In genomic region chr11:48870781-48871180, GRCm38 (mm10) we compare ENCODE assay signal across 8 mouse cellular contexts. TPM values are rescaled to one million over a fixed set of nuclear protein-coding genes. Genes with fewer than 3 reads are reported as not detected.
DNase-seq lines count a peak whose midpoint lies in the region; ATAC-seq and TF ChIP-seq lines count a peak whose summit lies in the region.

No protein-coding gene starts in this region.

- H3K9ac ChIP-seq in limb, embryonic 14.5 days (ENCODE audit: low read depth, low read length, severe bottlenecking), result peak overlapping the region; percentile 48
- H3K9ac ChIP-seq in stomach, embryonic 15.5 days, result peak overlapping the region; percentile 37

- no peak for ATAC-seq in limb, embryonic 14.5 days (ENCODE audit: low FRiP score, low read depth)
- no peak for ATAC-seq in stomach, embryonic 15.5 days (ENCODE audit: insufficient read depth, low FRiP score, low read depth)

- H3K4me2 ChIP-seq in limb, embryonic 14.5 days (replicated peaks; ENCODE audit: low read depth, low read length, severe bottlenecking), result peak overlapping the region; percentile 57
- peak overlapping the region; percentile 81 for H3K4me2 ChIP-seq in stomach, embryonic 15.5 days

- DNase-seq in cerebellum, adult 9-10 months, result peak; percentile 3
- DNase-seq in cerebellum, adult 18-20 months, result no peak
- peak; percentile 21 for DNase-seq in thymus, postnatal 14 days
- DNase-seq in thymus, adult 18-20 months, result no peak
- no peak for DNase-seq in limb, embryonic 14.5 days (ENCODE audit: low spot score)
- DNase-seq in cerebellum, postnatal 14 days, result no peak
- no peak for DNase-seq in left cerebral cortex, adult 11 months (ENCODE audit: low spot score)

- TF ChIP-seq POLR2A in limb, embryonic 14.5 days (IDR thresholded peaks at IDR 0.05; ENCODE audit: borderline replicate concordance, extremely low read depth, insufficient read depth, insufficient read length), result no peak

- peak overlapping the region; percentile 36 for H3K4me3 ChIP-seq in limb, embryonic 14.5 days (replicated peaks; ENCODE audit: low read length)
- peak overlapping the region; percentile 52 for H3K4me3 ChIP-seq in stomach, embryonic 15.5 days (replicated peaks)

- 28% methylated on average over 7 of the region's 7 CpGs for WGBS in limb, embryonic 14.5 days
- WGBS in stomach, embryonic 15.5 days, result 26% methylated on average over 7 of the region's 7 CpGs

- no peaks in the 10 kb centered on the region for H3K4me1 ChIP-seq in limb, embryonic 14.5 days (ENCODE audit: control insufficient read depth, insufficient read depth, low read length)
- peaks cover 25% of the 10 kb centered on the region for H3K4me1 ChIP-seq in stomach, embryonic 15.5 days

- no peaks in the 10 kb centered on the region for H3K27me3 ChIP-seq in limb, embryonic 14.5 days (ENCODE audit: control insufficient read depth, insufficient read depth, low read length)
- H3K27me3 ChIP-seq in stomach, embryonic 15.5 days (replicated peaks), result no peaks in the 10 kb centered on the region

- no peaks in the 10 kb centered on the region for H3K9me3 ChIP-seq in limb, embryonic 14.5 days (ENCODE audit: control insufficient read depth, low read length)
- no peaks in the 10 kb centered on the region for H3K9me3 ChIP-seq in stomach, embryonic 15.5 days

- H3K36me3 ChIP-seq in limb, embryonic 14.5 days (ENCODE audit: control insufficient read depth, insufficient read depth, low read length), result no peaks in the 10 kb centered on the region
- H3K36me3 ChIP-seq in stomach, embryonic 15.5 days, result no peaks in the 10 kb centered on the region

- peak overlapping the region; percentile 39; the same call in 1 of the 2 replicates for H3K27ac ChIP-seq in limb, embryonic 14.5 days (replicated peaks; ENCODE audit: low read depth, low read length)
- peak overlapping the region; percentile 88 for H3K27ac ChIP-seq in stomach, embryonic 15.5 days

RNA-seq across cellular contexts. Expression of gene Irgm1, which starts 0.7 kb away (rescaled TPM):
- 3.7 and 4.1 TPM in 2 replicates for polyA plus RNA-seq in limb, embryonic 14.5 days (2012; rRNA removed)
- 4.5 and 5.5 TPM in 2 replicates for polyA plus RNA-seq in limb, embryonic 14.5 days (2014; fragmentation: Nextera tagmentation; extraction: Ambion mirVana)
- 12.8 and 14.3 TPM in 2 replicates for polyA plus RNA-seq in stomach, embryonic 15.5 days (2015; fragmentation: Nextera tagmentation; extraction: Ambion mirVana)

RNA-seq across cellular contexts. Expression of gene Gm5431, which starts 31.2 kb away (rescaled TPM):
- 0.16 and 0.19 TPM in 2 replicates for polyA plus RNA-seq in limb, embryonic 14.5 days (2012; rRNA removed)
- 0.12 and 0.22 TPM in 2 replicates for polyA plus RNA-seq in limb, embryonic 14.5 days (2014; fragmentation: Nextera tagmentation; extraction: Ambion mirVana)
- 0.24 and 0.37 TPM in 2 replicates for polyA plus RNA-seq in stomach, embryonic 15.5 days (2015; fragmentation: Nextera tagmentation; extraction: Ambion mirVana)

RNA-seq across cellular contexts. Expression of gene Gm12184, which starts 44.3 kb away (rescaled TPM):
- 42.1 and 55.1 TPM in 2 replicates for polyA plus RNA-seq in limb, embryonic 14.5 days (2012; rRNA removed)
- 7.9 and 14.8 TPM in 2 replicates for polyA plus RNA-seq in limb, embryonic 14.5 days (2014; fragmentation: Nextera tagmentation; extraction: Ambion mirVana)
- polyA plus RNA-seq in stomach, embryonic 15.5 days (2015; fragmentation: Nextera tagmentation; extraction: Ambion mirVana), result 10.3 and 16.4 TPM in 2 replicates

RNA-seq across cellular contexts. Expression of gene Trim7, which starts 44.8 kb away (rescaled TPM):
- polyA plus RNA-seq in limb, embryonic 14.5 days (2012; rRNA removed), result 2.6 and 2.9 TPM in 2 replicates
- polyA plus RNA-seq in limb, embryonic 14.5 days (2014; fragmentation: Nextera tagmentation; extraction: Ambion mirVana), result 1.2 and 2.0 TPM in 2 replicates
- 2.3 and 2.5 TPM in 2 replicates for polyA plus RNA-seq in stomach, embryonic 15.5 days (2015; fragmentation: Nextera tagmentation; extraction: Ambion mirVana)

RNA-seq across cellular contexts. Expression of gene Trim41, which starts 53.6 kb away (rescaled TPM):
- polyA plus RNA-seq in limb, embryonic 14.5 days (2012; rRNA removed), result 51.5 and 52.4 TPM in 2 replicates
- 5.5 and 7.0 TPM in 2 replicates for polyA plus RNA-seq in limb, embryonic 14.5 days (2014; fragmentation: Nextera tagmentation; extraction: Ambion mirVana)
- polyA plus RNA-seq in stomach, embryonic 15.5 days (2015; fragmentation: Nextera tagmentation; extraction: Ambion mirVana), result 5.0 and 6.7 TPM in 2 replicates

Comparison
In these comparisons a context has a peak if more than half of its experiments do, and no peak if none do; other contexts are left out.
1. DNase-seq: peak in cerebellum, adult 9-10 months (single experiment) and thymus, postnatal 14 days (single experiment); none in cerebellum, adult 18-20 months (0 of 2), thymus, adult 18-20 months (0 of 2), limb, embryonic 14.5 days (single experiment), cerebellum, postnatal 14 days (0 of 2) and left cerebral cortex, adult 11 months (single experiment).